Mouse (Mus musculus): ENCODE measurements around the gene Rgs14. TPM values are rescaled to one million over a fixed set of nuclear protein-coding genes. Genes with fewer than 3 reads are reported as not detected.

The Rgs14 gene
- polyA plus RNA-seq, 1 experiment from 2014 or later, result 1.8 TPM

DNA sequence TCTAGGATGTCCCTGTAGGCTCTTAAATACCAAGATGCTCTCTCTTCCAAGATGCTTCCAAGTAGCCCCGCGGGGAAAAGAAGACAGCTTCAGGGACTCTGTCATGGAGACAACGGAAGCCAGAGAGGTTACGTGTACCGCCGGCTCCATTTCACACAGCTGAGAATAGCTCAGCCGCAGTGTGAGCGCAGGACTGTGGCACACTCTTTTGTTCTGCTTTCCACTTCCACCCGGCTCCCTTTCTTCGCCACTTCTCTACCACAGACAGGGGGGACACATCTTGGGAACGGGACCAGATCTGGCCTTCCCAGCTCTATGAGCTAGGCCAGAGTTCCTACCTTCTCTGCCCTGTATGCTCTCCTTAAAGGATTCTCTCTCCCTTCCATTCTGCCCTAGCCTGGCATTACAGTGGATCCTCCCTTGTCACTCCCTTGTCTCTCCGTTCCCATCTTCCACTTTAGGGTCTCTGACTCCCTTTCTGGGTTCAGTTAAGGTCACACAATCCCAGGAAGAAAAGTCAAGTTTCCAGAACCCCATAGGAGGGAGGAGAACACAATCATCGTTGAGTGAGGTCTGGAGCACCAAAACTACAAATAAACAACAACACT, 36.4 kb downstream of the Rgs14 start:
- Histone ChIP-seq H3K9me3 (replicated peaks) (no peaks in the 10 kb centered on the region), H3K4me2 (no peak overlapping the region), H3K27me3 (peaks cover 90% of the 10 kb centered on the region), H3K9ac (no peak overlapping the region), H3K4me1 (replicated peaks) (no peaks in the 10 kb centered on the region), H3K36me3 (no peaks in the 10 kb centered on the region), H3K27ac (no peak overlapping the region), H3K4me3 (replicated peaks) (no peak overlapping the region)
- 18% methylated on average over 13 of the region's 13 CpGs for WGBS (ENCODE audit: insufficient replicate concordance)
- no peak for DNase-seq
- ATAC-seq (ENCODE audit: low read depth), result no peak; the same call in 1 of the 2 replicates

DNA sequence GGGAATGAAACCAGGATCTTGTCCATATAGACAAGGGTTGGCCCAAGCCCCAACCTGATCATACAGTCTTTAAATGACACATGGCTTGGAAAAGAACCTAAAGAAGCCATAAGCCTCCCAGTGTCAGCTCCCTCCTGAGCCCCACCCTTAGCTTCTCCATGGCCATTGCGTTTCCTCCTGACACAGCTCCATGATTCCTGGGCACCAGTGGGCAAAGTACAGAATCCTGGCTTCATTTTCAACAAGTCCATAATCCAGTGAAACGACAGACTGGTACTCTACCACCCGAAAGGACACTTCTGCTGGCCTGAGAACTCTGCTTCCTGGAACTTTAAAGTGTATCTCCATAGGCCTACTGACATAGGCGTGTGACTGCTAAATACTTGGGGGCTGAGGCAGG, 37.8 kb downstream of the Rgs14 start:
- H3K36me3 ChIP-seq, result no peaks in the 10 kb centered on the region
- WGBS (ENCODE audit: insufficient replicate concordance), result 65% methylated on average over 4 of the region's 4 CpGs
- ATAC-seq (ENCODE audit: low read depth) (no peak), DNase-seq (no peak)
- H3K9me3 ChIP-seq (replicated peaks), result no peaks in the 10 kb centered on the region
- H3K9ac ChIP-seq, result no peak overlapping the region
- no peak overlapping the region for H3K27ac ChIP-seq
- H3K4me3 ChIP-seq (replicated peaks), result no peak overlapping the region
- no peak overlapping the region for H3K4me2 ChIP-seq
- no peaks in the 10 kb centered on the region for H3K4me1 ChIP-seq (replicated peaks)
- peaks cover 98% of the 10 kb centered on the region for H3K27me3 ChIP-seq

DNA sequence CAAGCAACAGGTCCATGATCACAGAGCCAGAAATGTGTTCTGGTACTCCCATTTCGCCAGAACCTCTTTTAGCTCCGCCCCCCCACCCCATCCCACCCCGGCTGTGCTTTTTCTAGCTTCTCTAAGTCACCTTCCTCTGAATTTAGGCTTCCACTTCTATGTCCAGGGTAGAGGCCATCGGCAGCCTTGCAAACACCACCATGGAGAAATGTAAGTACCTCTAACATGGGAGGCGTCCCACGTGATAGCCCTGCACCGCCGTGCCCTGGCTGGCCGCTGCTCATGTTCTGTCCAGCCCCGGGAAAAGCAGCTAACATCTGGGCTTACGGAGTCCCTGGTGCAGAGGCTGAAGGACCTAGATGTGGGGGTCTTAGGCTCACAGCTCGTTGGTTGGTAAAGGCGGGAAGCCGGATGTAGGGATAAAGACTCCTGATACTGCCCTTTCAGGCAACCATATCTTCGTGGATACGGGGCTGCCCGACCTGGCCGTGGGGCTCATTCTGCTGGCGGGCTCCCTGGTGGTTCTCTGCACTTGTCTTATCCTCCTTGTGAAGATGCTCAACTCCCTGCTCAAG, 39.1 kb downstream of the Rgs14 start:
- Histone ChIP-seq H3K9ac (no peak overlapping the region), H3K36me3 (no peaks in the 10 kb centered on the region), H3K9me3 (replicated peaks) (no peaks in the 10 kb centered on the region), H3K4me3 (replicated peaks) (no peak overlapping the region), H3K27me3 (peaks cover 97% of the 10 kb centered on the region), H3K4me2 (no peak overlapping the region), H3K27ac (no peak overlapping the region), H3K4me1 (replicated peaks) (peaks cover 7% of the 10 kb centered on the region)
- no peak for DNase-seq
- no peak for ATAC-seq (ENCODE audit: low read depth)
- 70% methylated on average over 19 of the region's 19 CpGs for WGBS (ENCODE audit: insufficient replicate concordance)

DNA sequence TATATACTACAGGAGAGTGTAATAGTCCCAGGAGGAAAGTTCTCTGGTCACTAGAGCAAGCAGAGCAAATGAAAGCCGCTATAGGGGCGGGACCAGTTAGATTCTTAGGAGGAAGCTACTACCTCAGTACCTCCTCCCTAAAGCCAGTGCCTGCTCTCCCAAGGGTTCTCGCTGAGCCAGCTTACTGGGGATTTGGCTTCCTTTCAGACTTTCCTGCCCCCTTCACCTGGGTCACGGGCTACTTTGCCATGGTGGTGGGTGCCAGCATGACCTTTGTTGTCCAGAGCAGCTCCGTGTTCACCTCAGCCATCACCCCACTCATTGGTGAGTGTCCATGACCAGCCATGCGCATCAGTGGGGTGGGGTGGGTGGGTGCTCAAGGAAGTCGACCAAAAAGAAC, 42.3 kb downstream of the Rgs14 start:
- no peak overlapping the region for H3K9ac ChIP-seq
- no peak overlapping the region for H3K4me2 ChIP-seq
- peaks cover 87% of the 10 kb centered on the region for H3K27me3 ChIP-seq
- H3K27ac ChIP-seq, result no peak overlapping the region
- 56% methylated on average over 7 of the region's 7 CpGs for WGBS (ENCODE audit: insufficient replicate concordance)
- peaks cover 14% of the 10 kb centered on the region for H3K4me1 ChIP-seq (replicated peaks)
- ATAC-seq (ENCODE audit: low read depth) (no peak), DNase-seq (no peak)
- no peak overlapping the region for H3K4me3 ChIP-seq (replicated peaks)
- H3K36me3 ChIP-seq, result no peaks in the 10 kb centered on the region
- no peaks in the 10 kb centered on the region for H3K9me3 ChIP-seq (replicated peaks)

DNA sequence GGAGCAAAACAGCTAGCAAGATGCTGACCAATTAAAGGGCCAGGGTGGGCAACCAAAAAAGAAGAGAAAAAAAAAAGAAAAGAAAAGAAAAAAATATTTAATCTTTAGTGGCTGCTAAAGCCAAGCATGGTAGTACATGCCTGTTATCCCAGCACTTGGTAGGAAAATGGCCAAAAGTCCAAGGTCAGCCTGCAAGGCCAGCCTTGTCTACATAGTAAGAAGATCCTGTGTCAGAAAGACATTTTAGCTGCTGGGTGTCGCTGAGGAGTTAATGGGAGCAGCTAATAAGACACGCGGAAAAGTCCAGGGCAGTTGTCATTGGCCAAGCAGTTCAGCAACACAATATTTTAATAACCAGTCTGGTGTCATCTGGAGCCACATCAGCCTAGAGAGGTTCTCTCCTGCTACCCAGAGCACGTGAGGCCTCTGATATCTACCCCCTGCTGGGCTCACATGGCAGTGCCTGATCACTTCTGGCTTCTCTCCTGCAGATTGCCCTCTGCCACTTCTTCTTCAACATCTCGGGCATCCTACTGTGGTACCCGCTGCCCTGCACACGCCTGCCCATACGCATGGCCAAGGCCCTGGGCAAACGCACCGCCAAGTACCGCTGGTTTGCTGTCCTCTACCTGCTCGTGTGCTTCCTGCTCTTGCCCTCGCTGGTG, 43.2 kb downstream of the Rgs14 start:
- WGBS (ENCODE audit: insufficient replicate concordance), result 68% methylated on average over 13 of the region's 13 CpGs
- no peaks in the 10 kb centered on the region for H3K36me3 ChIP-seq
- no peak overlapping the region for H3K4me2 ChIP-seq
- no peak overlapping the region for H3K4me3 ChIP-seq (replicated peaks)
- no peaks in the 10 kb centered on the region for H3K9me3 ChIP-seq (replicated peaks)
- peaks cover 84% of the 10 kb centered on the region for H3K27me3 ChIP-seq
- DNase-seq, result no peak
- no peak overlapping the region for H3K9ac ChIP-seq
- no peak overlapping the region for H3K27ac ChIP-seq
- peaks cover 14% of the 10 kb centered on the region for H3K4me1 ChIP-seq (replicated peaks)
- ATAC-seq (ENCODE audit: low read depth), result no peak

DNA sequence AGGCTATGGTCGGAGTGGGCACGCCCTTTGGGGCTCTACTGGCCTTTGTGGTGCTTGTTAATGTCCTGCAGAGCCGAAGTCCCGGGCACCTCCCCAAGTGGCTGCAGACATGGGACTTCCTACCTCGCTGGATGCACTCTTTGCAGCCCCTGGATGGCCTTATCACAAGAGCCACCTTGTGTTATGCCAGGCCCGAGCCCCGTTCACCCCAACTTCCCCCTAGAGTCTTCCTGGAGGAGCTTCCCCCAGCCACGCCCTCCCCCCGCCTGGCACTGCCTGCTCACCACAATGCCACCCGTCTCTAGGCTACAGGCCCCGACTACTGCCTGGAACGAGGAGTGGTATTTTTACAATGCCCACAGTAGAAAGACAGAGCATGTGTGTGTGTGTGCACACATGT, 43.8 kb downstream of the Rgs14 start:
- DNase-seq (no peak), ATAC-seq (ENCODE audit: low read depth) (0 out of 2 replicates have a peak, but pooled peaks have one; percentile 7)
- no peaks in the 10 kb centered on the region for H3K9me3 ChIP-seq (replicated peaks)
- no peak overlapping the region for H3K9ac ChIP-seq
- WGBS (ENCODE audit: insufficient replicate concordance), result 23% methylated on average over 12 of the region's 12 CpGs
- H3K27ac ChIP-seq, result no peak overlapping the region
- peaks cover 84% of the 10 kb centered on the region for H3K27me3 ChIP-seq
- no peak overlapping the region for H3K4me3 ChIP-seq (replicated peaks)
- H3K36me3 ChIP-seq, result no peaks in the 10 kb centered on the region
- H3K4me1 ChIP-seq (replicated peaks), result peaks cover 19% of the 10 kb centered on the region
- H3K4me2 ChIP-seq, result no peak overlapping the region

DNA sequence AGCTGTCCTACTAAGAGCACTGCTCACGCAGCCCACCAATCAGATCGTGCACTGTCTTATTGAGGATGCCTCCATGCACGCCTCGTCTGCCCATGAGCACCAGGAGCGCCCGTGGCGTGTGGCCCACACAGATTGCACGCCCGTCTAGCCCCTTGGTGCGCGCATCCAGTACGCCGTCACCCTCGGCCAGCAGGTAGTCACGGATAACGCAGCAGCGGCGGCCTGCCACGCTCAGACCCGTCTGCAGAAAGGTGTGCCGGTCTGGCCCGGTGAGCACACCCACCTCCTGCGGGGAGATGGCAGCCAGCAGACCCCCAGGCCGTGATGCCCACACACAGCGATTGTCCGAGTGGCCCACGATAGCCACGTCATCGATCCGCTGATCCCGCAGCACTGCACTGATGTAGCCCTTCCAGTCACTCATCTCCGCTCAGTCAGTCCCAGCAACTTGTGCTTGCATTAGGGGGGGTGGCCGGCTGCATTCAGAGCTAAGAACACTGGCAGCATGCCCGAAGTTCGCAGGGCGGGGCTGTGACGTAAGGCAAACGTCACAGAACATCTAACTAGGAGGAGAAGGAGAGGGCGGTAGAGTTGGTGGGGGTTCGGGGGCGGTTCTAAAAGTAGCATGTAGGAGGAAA, 45.3 kb downstream of the Rgs14 start, which contains the start of gene Pfn3:
Gene Pfn3 (minus strand): TSS at position 490 of the 638 bp plus-strand sequence.
- ATAC-seq (ENCODE audit: low read depth) (no peak), DNase-seq (no peak)
- H3K4me3 ChIP-seq (replicated peaks), result peak within 1 kb of the TSS; percentile 17; the same call in 1 of the 2 replicates
- H3K36me3 ChIP-seq, result no peaks in the 10 kb centered on the region
- peaks cover 83% of the 10 kb centered on the region for H3K27me3 ChIP-seq
- no peak within 1 kb of the TSS for H3K27ac ChIP-seq
- H3K4me1 ChIP-seq (replicated peaks), result peaks cover 21% of the 10 kb centered on the region
- H3K9me3 ChIP-seq (replicated peaks), result no peaks in the 10 kb centered on the region
- peak within 1 kb of the TSS; percentile 50 for H3K4me2 ChIP-seq
- WGBS (ENCODE audit: insufficient replicate concordance), result 14% methylated on average over 41 of the region's 41 CpGs
- H3K9ac ChIP-seq, result peak within 1 kb of the TSS; percentile 36; the same call in 1 of the 2 replicates

DNA sequence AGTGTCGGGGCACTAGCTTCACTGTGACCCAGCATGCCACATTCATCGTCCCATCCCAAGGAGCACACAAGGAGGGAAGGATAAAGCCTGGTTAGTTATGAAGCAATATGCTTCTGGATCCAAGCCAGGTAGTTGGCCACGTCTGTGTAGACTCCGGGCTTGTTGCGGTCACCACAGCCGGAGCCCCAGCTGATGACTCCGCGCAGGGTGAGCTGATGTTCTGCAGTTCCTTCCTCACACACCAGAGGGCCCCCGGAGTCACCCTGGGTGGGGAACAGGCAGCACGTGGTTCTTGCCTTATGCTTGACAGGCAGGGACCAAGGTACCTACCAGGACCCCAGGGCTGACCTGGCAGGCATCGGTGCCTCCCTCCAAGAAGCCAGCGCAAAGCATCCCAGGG, 48.5 kb downstream of the Rgs14 start:
- ATAC-seq (ENCODE audit: low read depth), result peak; percentile 64
- DNase-seq, result peak; percentile 59
- Histone ChIP-seq H3K4me3 (replicated peaks) (no peak overlapping the region), H3K4me2 (no peak overlapping the region), H3K27me3 (peaks cover 84% of the 10 kb centered on the region), H3K9me3 (replicated peaks) (no peaks in the 10 kb centered on the region), H3K9ac (no peak overlapping the region), H3K4me1 (replicated peaks) (peaks cover 38% of the 10 kb centered on the region), H3K36me3 (no peaks in the 10 kb centered on the region), H3K27ac (no peak overlapping the region)
- WGBS (ENCODE audit: insufficient replicate concordance), result 8% methylated on average over 12 of the region's 12 CpGs

DNA sequence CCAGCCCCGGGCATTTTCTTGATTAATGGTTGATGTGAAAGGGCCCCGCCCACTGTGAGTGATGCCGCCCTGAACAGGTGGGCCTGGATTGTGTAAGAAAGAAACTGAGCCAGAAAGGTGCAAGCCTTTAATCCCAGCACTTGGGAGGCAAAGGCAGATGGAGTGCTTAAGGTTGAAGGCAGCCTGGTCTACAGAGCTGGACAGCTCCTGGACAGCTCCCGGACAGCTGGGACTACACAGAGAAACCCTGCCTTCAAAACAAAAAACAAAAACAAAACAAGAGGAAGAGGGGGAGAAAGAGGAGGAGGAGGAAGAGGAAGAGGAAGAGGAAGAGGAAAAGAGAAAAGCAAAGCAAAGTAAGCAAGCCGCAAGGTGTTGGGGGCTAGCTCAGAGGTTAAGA, 49.6 kb downstream of the Rgs14 start:
- DNase-seq, result no peak
- Histone ChIP-seq H3K4me2 (no peak overlapping the region), H3K4me3 (replicated peaks) (no peak overlapping the region), H3K27me3 (peaks cover 73% of the 10 kb centered on the region), H3K27ac (no peak overlapping the region), H3K36me3 (no peaks in the 10 kb centered on the region), H3K9me3 (replicated peaks) (no peaks in the 10 kb centered on the region), H3K9ac (no peak overlapping the region), H3K4me1 (replicated peaks) (peaks cover 31% of the 10 kb centered on the region)
- 54% methylated on average over 5 of the region's 5 CpGs for WGBS (ENCODE audit: insufficient replicate concordance)
- ATAC-seq (ENCODE audit: low read depth), result no peak

DNA sequence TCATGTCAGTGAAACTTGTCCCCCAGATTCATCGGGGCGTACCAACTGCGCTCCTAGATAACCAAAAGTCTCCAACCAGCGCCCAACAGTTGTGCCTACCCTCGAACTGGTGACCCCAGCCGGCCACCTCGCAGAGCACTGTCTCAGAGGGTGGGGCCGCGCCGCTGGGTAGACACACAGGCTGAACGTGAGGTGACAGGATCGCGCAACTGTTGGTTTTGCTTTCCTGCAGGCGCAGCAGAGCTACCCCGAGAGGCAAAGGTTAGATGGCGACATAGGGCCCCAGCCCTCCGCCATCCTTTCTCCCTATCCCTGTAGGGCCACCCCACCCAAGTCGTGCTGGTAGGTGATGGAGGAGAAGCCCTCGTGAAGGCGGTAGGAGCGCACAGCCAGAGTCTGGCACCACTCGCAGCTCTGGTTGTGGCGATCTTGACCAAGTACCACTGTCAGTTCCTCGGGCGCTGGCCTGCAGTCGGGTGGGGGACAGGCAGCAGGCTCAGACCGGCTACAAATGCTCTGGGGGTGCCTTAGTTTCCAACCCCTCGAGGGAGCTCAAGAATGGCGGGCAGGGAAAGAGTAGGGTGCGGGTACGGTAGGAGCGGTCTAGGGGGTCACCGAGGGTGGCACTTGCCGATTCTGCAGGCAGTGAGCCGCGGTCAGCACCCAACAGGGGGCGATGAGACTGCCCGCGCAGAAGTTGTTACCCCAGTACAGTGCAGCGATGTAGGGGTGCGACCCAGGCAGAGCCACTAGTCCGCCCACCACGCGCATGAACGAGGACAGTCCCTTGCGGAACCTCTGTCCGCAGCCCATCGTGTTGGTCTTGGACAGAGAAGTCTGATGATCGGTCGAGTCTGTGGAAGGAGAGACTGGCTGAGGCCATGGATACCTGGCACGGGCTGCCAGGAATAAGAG, 50.7 kb downstream of the Rgs14 start:
- Histone ChIP-seq H3K4me1 (replicated peaks) (peaks cover 25% of the 10 kb centered on the region), H3K4me3 (replicated peaks) (no peak overlapping the region), H3K27ac (no peak overlapping the region), H3K9ac (no peak overlapping the region), H3K27me3 (peaks cover 65% of the 10 kb centered on the region), H3K9me3 (replicated peaks) (no peaks in the 10 kb centered on the region), H3K36me3 (no peaks in the 10 kb centered on the region), H3K4me2 (no peak overlapping the region)
- DNase-seq, result no peak
- WGBS (ENCODE audit: insufficient replicate concordance), result 21% methylated on average over 51 of the region's 51 CpGs
- peak; percentile 29 for ATAC-seq (ENCODE audit: low read depth)

Measured in liver, embryonic 13.5 days (tissue).